Mouse (Mus musculus) mesoderm, embryonic 11.5 days (tissue): Measurements from ENCODE around the gene Slc16a11.
A peak's percentile ranks its signal among the peaks of the same experiment; 100 is the strongest.
"Not testable (repeated sequence)": the region's sequence is repeated elsewhere in the genome, so short reads cannot be mapped to it uniquely, and the experiment has no call there.

ENCODE experiments used
- DNase-seq: peaks from one replicate; pipeline ENCODE4 v3.0.0-alpha.2; 2012; ENCODE audit warnings: low read depth, low spot score

Slc16a11 gene

GRCm38 (mm10) chr11:70212423-70212822, at the start of gene Slc16a11:
Gene Slc16a11 (plus strand): TSS chr11:70212752.
- no peak for DNase-seq

GRCm38 (mm10) chr11:70165972-70166921, 46.3 kb upstream of the Slc16a11 start:
- no peak for DNase-seq

GRCm38 (mm10) chr11:70168136-70168535, 44.4 kb upstream of the Slc16a11 start:
- DNase-seq, result no peak

GRCm38 (mm10) chr11:70169471-70169870, 43.1 kb upstream of the Slc16a11 start:
- DNase-seq, result not testable (repeated sequence)

- DNase-seq, result no peak
These were observed 42.3 kb upstream of the Slc16a11 start for GRCm38 (mm10) chr11:70170291-70170690.

- DNase-seq, result no peak
These were observed 41.4 kb upstream of the Slc16a11 start for GRCm38 (mm10) chr11:70171181-70171580.

GRCm38 (mm10) chr11:70171847-70172246, 40.7 kb upstream of the Slc16a11 start:
- peak; percentile 36 for DNase-seq

GRCm38 (mm10) chr11:70172298-70172697, 40.3 kb upstream of the Slc16a11 start:
- DNase-seq, result no peak

- DNase-seq, result no peak
These were observed 38.1 kb upstream of the Slc16a11 start for GRCm38 (mm10) chr11:70174491-70174890.

- no peak for DNase-seq
These were observed 34.9 kb upstream of the Slc16a11 start for GRCm38 (mm10) chr11:70177647-70178046.

- no peak for DNase-seq
These were observed 34.2 kb upstream of the Slc16a11 start for GRCm38 (mm10) chr11:70178311-70178710.

GRCm38 (mm10) chr11:70178756-70179155, 33.8 kb upstream of the Slc16a11 start:
- DNase-seq, result no peak

GRCm38 (mm10) chr11:70179401-70179800, 33.2 kb upstream of the Slc16a11 start:
- peak; percentile 43 for DNase-seq

GRCm38 (mm10) chr11:70180496-70180895, 32.1 kb upstream of the Slc16a11 start:
- DNase-seq, result no peak

GRCm38 (mm10) chr11:70185120-70185519, 27.4 kb upstream of the Slc16a11 start:
- DNase-seq, result no peak

- no peak for DNase-seq
These were observed 23.0 kb upstream of the Slc16a11 start for GRCm38 (mm10) chr11:70189319-70190134.

GRCm38 (mm10) chr11:70191188-70191587, 21.4 kb upstream of the Slc16a11 start:
- DNase-seq, result no peak

GRCm38 (mm10) chr11:70192157-70192556, 20.4 kb upstream of the Slc16a11 start:
- no peak for DNase-seq

GRCm38 (mm10) chr11:70193354-70194285, 18.9 kb upstream of the Slc16a11 start:
- DNase-seq, result peak; percentile 51

- no peak for DNase-seq
These were observed 14.2 kb upstream of the Slc16a11 start for GRCm38 (mm10) chr11:70198332-70198731.

- DNase-seq, result no peak
These were observed 13.4 kb upstream of the Slc16a11 start for GRCm38 (mm10) chr11:70199107-70199506.
